Mouse (Mus musculus) testis, adult 2 months (tissue): Measurements from ENCODE around the gene Zkscan17. TPM values are rescaled to one million over a fixed set of nuclear protein-coding genes. Genes with fewer than 3 reads are reported as not detected.
A peak's percentile ranks its signal among the peaks of the same experiment; 100 is the strongest.
"Not testable (repeated sequence)": the region's sequence is repeated elsewhere in the genome, so short reads cannot be mapped to it uniquely, and the experiment has no call there.

Source experiments
- H3K27ac ChIP-seq: fragments of 200-500 bp; 2 replicates; pipeline ENCODE4 v1.5.1; 2012; ENCODE audit warnings: low read depth, low read length; ENCODE audit not compliant: control insufficient read depth, insufficient read depth
- H3K27me3 ChIP-seq: fragments of 200-500 bp; 2 replicates; pipeline ENCODE4 v1.6.1; 2012; ENCODE audit warnings: mild to moderate bottlenecking, low read length, moderate library complexity; ENCODE audit not compliant: control insufficient read depth, insufficient read depth
- H3K36me3 ChIP-seq: fragments of 200-500 bp; 2 replicates; pipeline ENCODE4 v1.6.1; 2012; ENCODE audit warnings: mild to moderate bottlenecking, low read length; ENCODE audit not compliant: control insufficient read depth, insufficient read depth
- H3K4me1 ChIP-seq: fragments of 200-500 bp; 2 replicates; pipeline ENCODE4 v1.6.1; 2012; ENCODE audit warnings: low read length; ENCODE audit not compliant: control insufficient read depth, insufficient read depth
- H3K4me3 ChIP-seq: fragments of 200-500 bp; 2 replicates; pipeline ENCODE4 v1.5.1; 2012; ENCODE audit warnings: low read depth, mild to moderate bottlenecking, low read length, moderate library complexity, mixed read lengths; ENCODE audit not compliant: control insufficient read depth
- CTCF ChIP-seq: fragments of 200-500 bp; IDR thresholded peaks from 2 replicates; pipeline ENCODE4 v1.5.1; 2012; ENCODE audit warnings: low read depth, mild to moderate bottlenecking, inconsistent platforms, low read length, moderate library complexity; ENCODE audit not compliant: control insufficient read depth, insufficient read depth, insufficient replicate concordance
- POLR2A ChIP-seq: fragments of 200-500 bp; IDR thresholded peaks from 2 replicates; pipeline ENCODE4 v1.6.1; 2012; ENCODE audit warnings: low read depth, mild to moderate bottlenecking, inconsistent platforms, low read length, moderate library complexity; ENCODE audit not compliant: control insufficient read depth
- polyA plus RNA-seq: library from polyadenylated mRNA; depleted of rRNA; stranded (reverse); fragments of >200 nt; gene quantifications from 2 replicates; pipeline ENCODE4 v1.2.3, GENCODE M21; 2012; rRNA removed

Zkscan17 gene
- 75.9 and 80.8 TPM in 2 replicates for polyA plus RNA-seq

- Histone ChIP-seq H3K36me3 (no peaks in the 10 kb centered on the region), H3K27me3 (no peaks in the 10 kb centered on the region), H3K4me3 (no peak within 1 kb of the TSS), H3K27ac (no peak within 1 kb of the TSS), H3K4me1 (no peaks in the 10 kb centered on the region; the same call in 1 of the 2 replicates)
- peak; percentile 36; the same call in 1 of the 2 replicates for TF ChIP-seq CTCF
- TF ChIP-seq POLR2A: no peak
Measured at GRCm38 (mm10) chr11:59526472-59527080, at the start of gene Zkscan17. Gene Zkscan17 (minus strand): TSS chr11:59526751.

- H3K27me3 ChIP-seq, H3K36me3 ChIP-seq, H3K4me3 ChIP-seq, H3K27ac ChIP-seq, H3K4me1 ChIP-seq: not testable (repeated sequence)
Measured at GRCm38 (mm10) chr11:59576135-59576534, 49.6 kb upstream of the Zkscan17 start, which contains the start of gene Olfr222. Gene Olfr222 (minus strand): TSS chr11:59576235.

- TF ChIP-seq CTCF: no peak
- no peak for TF ChIP-seq POLR2A
- Histone ChIP-seq H3K4me1 (no peaks in the 10 kb centered on the region), H3K27me3 (no peaks in the 10 kb centered on the region), H3K27ac (no peak overlapping the region), H3K36me3 (no peaks in the 10 kb centered on the region), H3K4me3 (no peak overlapping the region)
Measured at GRCm38 (mm10) chr11:59575726-59576125, 49.2 kb upstream of the Zkscan17 start.

- Histone ChIP-seq H3K4me1 (no peaks in the 10 kb centered on the region; the same call in 1 of the 2 replicates), H3K27ac (no peak overlapping the region), H3K36me3 (no peaks in the 10 kb centered on the region), H3K4me3 (no peak overlapping the region), H3K27me3 (no peaks in the 10 kb centered on the region)
- TF ChIP-seq POLR2A (no peak), CTCF (peak; percentile 17; the same call in 1 of the 2 replicates)
Measured at GRCm38 (mm10) chr11:59569306-59569705, 42.8 kb upstream of the Zkscan17 start.

- H3K36me3 ChIP-seq: no peaks in the 10 kb centered on the region
- no peaks in the 10 kb centered on the region; the same call in 1 of the 2 replicates for H3K4me1 ChIP-seq
- H3K27me3 ChIP-seq: no peaks in the 10 kb centered on the region
- no peak overlapping the region for H3K27ac ChIP-seq
- TF ChIP-seq CTCF (no peak), POLR2A (no peak)
- H3K4me3 ChIP-seq: no peak overlapping the region
Measured at GRCm38 (mm10) chr11:59562837-59563236, 36.3 kb upstream of the Zkscan17 start.

GRCm38 (mm10) chr11:59562336-59562735 lies 35.8 kb upstream of the Zkscan17 start:
- no peak overlapping the region for H3K27ac ChIP-seq
- H3K4me3 ChIP-seq: no peak overlapping the region
- H3K36me3 ChIP-seq: no peaks in the 10 kb centered on the region
- TF ChIP-seq CTCF (no peak), POLR2A (no peak)
- H3K4me1 ChIP-seq: no peaks in the 10 kb centered on the region; the same call in 1 of the 2 replicates
- no peaks in the 10 kb centered on the region for H3K27me3 ChIP-seq

GRCm38 (mm10) chr11:59560906-59561305 lies 34.4 kb upstream of the Zkscan17 start:
- H3K27ac ChIP-seq: no peak overlapping the region
- no peaks in the 10 kb centered on the region; the same call in 1 of the 2 replicates for H3K4me1 ChIP-seq
- H3K27me3 ChIP-seq: no peaks in the 10 kb centered on the region
- TF ChIP-seq CTCF: no peak
- no peak for TF ChIP-seq POLR2A
- no peak overlapping the region for H3K4me3 ChIP-seq
- H3K36me3 ChIP-seq: no peaks in the 10 kb centered on the region

- no peaks in the 10 kb centered on the region for H3K27me3 ChIP-seq
- no peak overlapping the region for H3K4me3 ChIP-seq
- TF ChIP-seq POLR2A: no peak
- TF ChIP-seq CTCF: no peak
- H3K4me1 ChIP-seq: no peaks in the 10 kb centered on the region
- H3K27ac ChIP-seq: no peak overlapping the region
- H3K36me3 ChIP-seq: no peaks in the 10 kb centered on the region
Measured at GRCm38 (mm10) chr11:59554535-59554934, 28.0 kb upstream of the Zkscan17 start.
